Mouse (Mus musculus) cerebellum, postnatal 14 days (tissue): ENCODE results near the gene Kcna5.

Experiments
- DNase-seq, 2 experiments: peaks; one replicate each; pipeline ENCODE4 v3.0.0; 2021; ENCODE audit warnings: mixed read lengths in 2 of 2

Gene Kcna5

GRCm38 (mm10) chr6:126536926-126537325, 1.7 kb upstream of the Kcna5 start:
- DNase-seq, result no peak

- DNase-seq, result no peak
Measured at GRCm38 (mm10) chr6:126535911-126536270, 679 bp upstream of the Kcna5 start.

- no peak for DNase-seq
Measured at GRCm38 (mm10) chr6:126534531-126535207, 543 bp downstream of the Kcna5 start.

GRCm38 (mm10) chr6:126531306-126531705, 3.9 kb downstream of the Kcna5 start:
- no peak for DNase-seq

- DNase-seq, result no peak
Measured at GRCm38 (mm10) chr6:126530019-126530418, 5.2 kb downstream of the Kcna5 start.

- no peak for DNase-seq
Measured at GRCm38 (mm10) chr6:126514720-126515119, 20.5 kb downstream of the Kcna5 start.

- DNase-seq, result no peak
Measured at GRCm38 (mm10) chr6:126513714-126514248, 21.4 kb downstream of the Kcna5 start.

- DNase-seq, result peak; percentile 30 to 32
Measured at GRCm38 (mm10) chr6:126513154-126513553, 22.1 kb downstream of the Kcna5 start.

GRCm38 (mm10) chr6:126508671-126509070, 26.5 kb downstream of the Kcna5 start:
- DNase-seq, result no peak

- DNase-seq, result peak in 1 of 2 experiments; percentile 41
Measured at GRCm38 (mm10) chr6:126503920-126504319, 31.3 kb downstream of the Kcna5 start.

- DNase-seq, result no peak
Measured at GRCm38 (mm10) chr6:126502691-126503301, 32.4 kb downstream of the Kcna5 start.

GRCm38 (mm10) chr6:126500985-126501384, 34.2 kb downstream of the Kcna5 start:
- DNase-seq, result no peak

GRCm38 (mm10) chr6:126500088-126500487, 35.1 kb downstream of the Kcna5 start:
- DNase-seq, result peak; percentile 93

- peak; percentile 81 to 84 for DNase-seq
Measured at GRCm38 (mm10) chr6:126497878-126498277, 37.3 kb downstream of the Kcna5 start.

- DNase-seq, result no peak
Measured at GRCm38 (mm10) chr6:126497173-126497839, 37.9 kb downstream of the Kcna5 start.

- no peak for DNase-seq
Measured at GRCm38 (mm10) chr6:126487136-126487535, 48.1 kb downstream of the Kcna5 start.

- no peak for DNase-seq
Measured at GRCm38 (mm10) chr6:126484887-126485286, 50.3 kb downstream of the Kcna5 start.

- peak; percentile 55 to 68 for DNase-seq
Measured at GRCm38 (mm10) chr6:126483264-126483867, 51.8 kb downstream of the Kcna5 start.
